8 mouse cellular contexts compared by ENCODE assay signal in the genomic region with DNA sequence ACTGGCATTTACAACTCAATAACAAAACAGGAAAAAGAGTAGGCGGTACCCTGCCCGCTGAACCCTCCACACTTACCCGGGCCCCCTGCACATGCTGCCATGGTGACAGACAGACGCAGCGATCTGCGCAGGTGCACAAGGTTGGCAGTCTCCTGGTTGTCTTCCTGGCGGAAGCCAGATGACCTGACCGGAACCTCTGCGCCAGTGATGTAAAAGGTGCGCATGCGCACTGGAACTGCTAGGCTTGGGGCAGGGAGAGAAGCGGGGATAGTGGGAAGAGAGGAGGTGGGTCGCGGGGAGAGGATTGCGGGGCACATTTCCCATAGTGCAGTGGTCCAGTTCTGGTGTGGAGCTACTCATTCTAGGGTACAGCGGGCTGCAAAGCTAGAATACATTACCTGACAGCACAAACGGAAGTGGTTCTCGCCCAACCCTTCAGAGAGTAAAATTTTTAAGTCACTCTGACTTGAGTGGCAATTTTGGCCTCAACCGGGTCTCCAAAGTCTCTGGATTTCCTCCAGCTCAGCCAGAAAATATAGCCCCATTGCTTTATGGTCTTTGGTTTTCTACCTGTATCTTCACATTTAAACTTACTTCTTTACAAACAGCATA. TPM values are rescaled to one million over a fixed set of nuclear protein-coding genes. Genes with fewer than 3 reads are reported as not detected.
DNase-seq lines count a peak whose midpoint lies in the region; ATAC-seq and TF ChIP-seq lines count a peak whose summit lies in the region.

A gene (minus strand): TSS at position 164 of the 612 bp plus-strand sequence.

- no peaks in the 10 kb centered on the region for H3K4me1 ChIP-seq in brown adipose tissue, adult 24 weeks (ENCODE audit: control insufficient read depth, insufficient read depth, insufficient read length, low read length)
- H3K4me1 ChIP-seq in heart, embryonic 11.5 days (ENCODE audit: control insufficient read depth, insufficient read depth, low read length): no peaks in the 10 kb centered on the region
- H3K4me1 ChIP-seq in kidney, embryonic 15.5 days: no peaks in the 10 kb centered on the region
- no peaks in the 10 kb centered on the region for H3K4me1 ChIP-seq in limb, embryonic 15.5 days
- no peaks in the 10 kb centered on the region for H3K4me1 ChIP-seq in midbrain, postnatal 0 days (ENCODE audit: insufficient read depth, low read length)

- no peaks in the 10 kb centered on the region for H3K36me3 ChIP-seq in heart, embryonic 11.5 days (ENCODE audit: control insufficient read depth, insufficient read depth, low read length)
- peaks cover 12% of the 10 kb centered on the region; the same call in 1 of the 2 replicates for H3K36me3 ChIP-seq in kidney, embryonic 15.5 days
- 0 out of 2 replicates have a peak, but pooled peaks cover 5% of the 10 kb centered on the region for H3K36me3 ChIP-seq in limb, embryonic 15.5 days
- 0 out of 2 replicates have a peak, but pooled peaks cover 6% of the 10 kb centered on the region for H3K36me3 ChIP-seq in midbrain, postnatal 0 days (ENCODE audit: insufficient read depth, low read length)

- WGBS in heart, embryonic 11.5 days (ENCODE audit: insufficient replicate concordance): 9% methylated on average over 19 of the region's 19 CpGs
- WGBS in kidney, embryonic 15.5 days: 6% methylated on average over 19 of the region's 19 CpGs
- WGBS in limb, embryonic 15.5 days: 6% methylated on average over 19 of the region's 19 CpGs
- WGBS in midbrain, postnatal 0 days: 5% methylated on average over 19 of the region's 19 CpGs

- H3K4me2 ChIP-seq in heart, embryonic 11.5 days: peak within 1 kb of the TSS; percentile 78
- H3K4me2 ChIP-seq in kidney, embryonic 15.5 days: peak within 1 kb of the TSS; percentile 60
- H3K4me2 ChIP-seq in limb, embryonic 15.5 days: peak within 1 kb of the TSS; percentile 69
- H3K4me2 ChIP-seq in midbrain, postnatal 0 days (ENCODE audit: low read depth, low read length, poor library complexity, severe bottlenecking): peak within 1 kb of the TSS; percentile 51

- peak; percentile 96 for DNase-seq in CD4-positive helper T cell, adult 2 months (ENCODE audit: low read depth, low spot score)
- peak; percentile 98 for DNase-seq in midbrain, postnatal 0 days (ENCODE audit: low spot score)
- peak; percentile 76 to 91 for DNase-seq in spleen, postnatal 10 days (ENCODE audit: low spot score in 2 of 2)

- H3K9ac ChIP-seq in heart, embryonic 11.5 days (ENCODE audit: low read depth, low read length): peak within 1 kb of the TSS; percentile 68
- H3K9ac ChIP-seq in kidney, embryonic 15.5 days: 0 out of 2 replicates have a peak within 1 kb of the TSS, but pooled peaks have one; percentile 8
- H3K9ac ChIP-seq in limb, embryonic 15.5 days: 0 out of 2 replicates have a peak within 1 kb of the TSS, but pooled peaks have one; percentile 8
- peak within 1 kb of the TSS; percentile 9; the same call in 1 of the 2 replicates for H3K9ac ChIP-seq in midbrain, postnatal 0 days (replicated peaks; ENCODE audit: low read length, poor library complexity, severe bottlenecking)

- no peak for TF ChIP-seq CTCF in midbrain, postnatal 0 days (IDR thresholded peaks at IDR 0.05)

- peak within 1 kb of the TSS; percentile 71 for H3K4me3 ChIP-seq in brown adipose tissue, adult 24 weeks (ENCODE audit: insufficient read depth, low read depth, low read length)
- peak within 1 kb of the TSS; percentile 45 for H3K4me3 ChIP-seq in heart, embryonic 11.5 days (ENCODE audit: low read depth, low read length)
- peak within 1 kb of the TSS; percentile 47 for H3K4me3 ChIP-seq in kidney, embryonic 15.5 days (replicated peaks)
- H3K4me3 ChIP-seq in limb, embryonic 15.5 days: peak within 1 kb of the TSS; percentile 48
- H3K4me3 ChIP-seq in midbrain, postnatal 0 days (ENCODE audit: low read depth, low read length): peak within 1 kb of the TSS; percentile 46

- peak within 1 kb of the TSS; percentile 79 for H3K27ac ChIP-seq in brown adipose tissue, adult 24 weeks (replicated peaks; ENCODE audit: low read depth, low read length)
- H3K27ac ChIP-seq in heart, embryonic 11.5 days (ENCODE audit: low read depth, low read length): peak within 1 kb of the TSS; percentile 43; the same call in 1 of the 2 replicates
- peak within 1 kb of the TSS; percentile 34 for H3K27ac ChIP-seq in kidney, embryonic 15.5 days
- peak within 1 kb of the TSS; percentile 65; the same call in 1 of the 2 replicates for H3K27ac ChIP-seq in limb, embryonic 15.5 days
- peak within 1 kb of the TSS; percentile 69 for H3K27ac ChIP-seq in midbrain, postnatal 0 days (ENCODE audit: low read depth, low read length)

- no peaks in the 10 kb centered on the region for H3K27me3 ChIP-seq in heart, embryonic 11.5 days (ENCODE audit: control insufficient read depth, insufficient read depth, low read length)
- H3K27me3 ChIP-seq in kidney, embryonic 15.5 days: no peaks in the 10 kb centered on the region
- no peaks in the 10 kb centered on the region for H3K27me3 ChIP-seq in limb, embryonic 15.5 days
- H3K27me3 ChIP-seq in midbrain, postnatal 0 days (ENCODE audit: insufficient read depth, low read length): no peaks in the 10 kb centered on the region

- peak; percentile 98 for ATAC-seq in erythroid progenitor cell, adult 5-6 weeks (replicated peaks; ENCODE audit: low FRiP score, poor library complexity, severe bottlenecking)
- peak; percentile 99 for ATAC-seq in heart, embryonic 11.5 days (replicated peaks; ENCODE audit: insufficient number of reproducible peaks, low FRiP score, low TSS enrichment)
- ATAC-seq in kidney, embryonic 15.5 days (replicated peaks; ENCODE audit: low FRiP score): peak; percentile 100
- ATAC-seq in limb, embryonic 15.5 days (ENCODE audit: insufficient number of reproducible peaks, low FRiP score, low TSS enrichment, low read depth): peak; percentile 94
- ATAC-seq in midbrain, postnatal 0 days (ENCODE audit: low FRiP score): peak; percentile 99

- no peaks in the 10 kb centered on the region for H3K9me3 ChIP-seq in heart, embryonic 11.5 days (replicated peaks; ENCODE audit: control insufficient read depth, low read length)
- no peaks in the 10 kb centered on the region for H3K9me3 ChIP-seq in kidney, embryonic 15.5 days (replicated peaks)
- no peaks in the 10 kb centered on the region for H3K9me3 ChIP-seq in limb, embryonic 15.5 days
- H3K9me3 ChIP-seq in midbrain, postnatal 0 days (ENCODE audit: low read length): no peaks in the 10 kb centered on the region

RNA-seq across cellular contexts. Expression of the gene that starts here (rescaled TPM):
- polyA plus RNA-seq in brown adipose tissue, adult 24 weeks (2012; ENCODE audit: insufficient read depth, insufficient read length, missing spikeins): 8.3 and 8.8 TPM in 2 replicates
- total RNA-seq in erythroid progenitor cell, adult 5-6 weeks (2015; ENCODE audit: low replicate concordance): 2.2 and 11.7 TPM in 2 replicates
- 0.51 TPM in 1 of 2 replicates, not detected in the other for total RNA-seq in erythroid progenitor cell, adult 5-6 weeks (2017; ENCODE audit: low replicate concordance)
- polyA plus RNA-seq in heart, embryonic 11.5 days (2014; fragmentation: Nextera tagmentation; extraction: Ambion mirVana): 0.32 TPM in 1 of 2 replicates, not detected in the other
- polyA plus RNA-seq in kidney, embryonic 15.5 days (2015; fragmentation: Nextera tagmentation; extraction: Ambion mirVana): 0.14 TPM in 1 of 2 replicates, not detected in the other
- 0.37 TPM in 1 of 2 replicates, not detected in the other for polyA plus RNA-seq in limb, embryonic 15.5 days (2015; fragmentation: Nextera tagmentation; extraction: Ambion mirVana)
- 6.4 and 7.3 TPM in 2 replicates for total RNA-seq in midbrain, postnatal 0 days (2014; rRNA removed)
- 0.17 TPM in 1 of 2 replicates, not detected in the other for polyA plus RNA-seq in midbrain, postnatal 0 days (2015; fragmentation: Nextera tagmentation; extraction: Ambion mirVana)

Comparison
In these comparisons a context has a peak if more than half of its experiments do, and no peak if none do; other contexts are left out.
1. Peak in every context shown above with its lines: DNase-seq, ATAC-seq, H3K4me3 ChIP-seq and H3K27ac ChIP-seq.
2. Peak in ATAC-seq, H3K4me3 ChIP-seq, H3K27ac ChIP-seq, H3K9ac ChIP-seq and H3K4me2 ChIP-seq in heart, embryonic 11.5 days; RNA of the gene not detected or under 1 TPM.
3. Peak in ATAC-seq, H3K4me3 ChIP-seq, H3K27ac ChIP-seq, H3K9ac ChIP-seq and H3K4me2 ChIP-seq in kidney, embryonic 15.5 days; RNA of the gene not detected or under 1 TPM.
4. Peak in ATAC-seq, H3K4me3 ChIP-seq, H3K27ac ChIP-seq, H3K9ac ChIP-seq and H3K4me2 ChIP-seq in limb, embryonic 15.5 days; RNA of the gene not detected or under 1 TPM.
5. H3K9ac ChIP-seq: peak in every context shown above with its lines; median percentile 68 in heart, embryonic 11.5 days; 9 in midbrain, postnatal 0 days; 8 in kidney, embryonic 15.5 days; 8 in limb, embryonic 15.5 days.